Mouse (Mus musculus) layer of hippocampus, postnatal 25 days (tissue): Measurements from ENCODE around the gene Ckmt1. TPM values are rescaled to one million over a fixed set of nuclear protein-coding genes. Genes with fewer than 3 reads are reported as not detected.
A peak's percentile ranks its signal among the peaks of the same experiment; 100 is the strongest.

Experiments
- DNase-seq, 2 experiments: peaks; one replicate each; pipeline ENCODE4 v3.0.0; 2022; ENCODE audit warnings: mixed read lengths in 2 of 2, low spot score in 1 of 2; ENCODE audit errors: extremely low spot score in 1 of 2
- total RNA-seq, 2 experiments: library from RNA; stranded (reverse); gene quantifications; 2 replicates each; pipeline ENCODE4 v1.2.3; 2021

Gene Ckmt1
- total RNA-seq, 2 experiments from 2014 or later: 369 to 418 TPM

DNA sequence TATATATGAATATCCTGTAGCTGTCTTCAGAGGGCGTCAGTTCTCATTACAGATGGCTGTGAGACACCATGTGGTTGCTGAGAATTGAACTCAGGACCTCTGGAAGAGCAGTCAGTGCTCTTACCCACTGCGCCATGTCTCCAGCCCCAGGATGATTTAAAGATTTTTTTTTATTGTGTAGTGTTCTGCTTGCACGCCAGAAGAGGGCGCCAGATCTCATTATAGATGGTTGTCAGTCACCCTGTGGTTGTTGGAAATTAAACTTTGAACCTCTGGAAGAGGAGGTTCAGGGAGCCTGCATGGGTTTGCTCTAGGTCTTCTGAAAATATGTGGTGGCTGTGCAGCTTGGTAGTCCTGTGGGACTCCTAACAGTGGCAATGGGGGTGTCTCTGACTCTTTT is 50.6 kb downstream of the Ckmt1 start:
- peak in 1 of 2 experiments; percentile 21 for DNase-seq

DNA sequence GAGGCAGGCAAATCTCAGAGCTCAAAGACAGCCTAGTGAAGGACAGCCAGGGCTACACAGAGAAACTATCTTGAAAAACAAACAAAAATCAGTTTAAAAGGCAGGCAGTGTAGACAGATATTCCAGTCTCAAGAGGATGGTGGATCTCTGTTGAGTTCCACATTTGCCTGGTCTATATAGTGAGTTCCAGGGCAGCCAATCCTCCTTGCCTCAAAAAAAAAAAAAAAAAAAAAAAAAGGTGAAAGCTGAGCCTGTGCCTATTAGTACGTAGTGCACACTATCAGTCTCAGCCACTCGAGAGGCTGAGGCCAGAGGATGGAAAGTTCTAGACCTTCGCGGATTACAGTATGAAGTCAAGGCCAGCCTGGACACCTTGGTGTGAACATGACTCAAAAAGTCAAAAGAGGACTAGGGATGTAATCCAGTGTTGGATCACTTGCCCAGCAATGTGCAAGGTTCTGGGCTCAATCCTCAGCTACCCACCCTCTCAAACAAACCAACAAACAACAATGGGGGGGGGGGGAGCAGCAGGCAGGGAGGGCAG is 55.4 kb downstream of the Ckmt1 start:
- no peak for DNase-seq

Other genes starting within 250 kb of the Ckmt1 start
- gene Tgm7, start 247.9 kb upstream of the Ckmt1 start, total RNA-seq: under 1 TPM; 0.15 to 0.16 TPM
- 10 to 100 TPM; 17.9 to 19.6 TPM for gene Adal, start 217.3 kb upstream of the Ckmt1 start, total RNA-seq
- 1 to 10 TPM; 7.7 to 9.2 TPM for gene Lcmt2, start 217.1 kb upstream of the Ckmt1 start, total RNA-seq
- gene Tubgcp4, start 187.1 kb upstream of the Ckmt1 start, total RNA-seq: 10 to 100 TPM; 34.8 to 37.8 TPM
- gene Zscan29, start 186.6 kb upstream of the Ckmt1 start, total RNA-seq: 1 to 10 TPM; 6.1 to 6.4 TPM
- gene Trp53bp1, start 86.3 kb upstream of the Ckmt1 start, total RNA-seq: 100 to 1,000 TPM; 130 to 154 TPM
- gene Map1a, start 68.1 kb upstream of the Ckmt1 start, total RNA-seq: 100 to 1,000 TPM; 513 to 580 TPM
- 100 to 1,000 TPM in 1 of 2 experiments, 10 to 100 TPM in 1; 85.1 to 111 TPM for gene Ppip5k1, start 2.3 kb upstream of the Ckmt1 start, total RNA-seq
- under 1 TPM; 0.42 to 0.92 TPM for gene Strc, start 29.5 kb downstream of the Ckmt1 start, total RNA-seq
- 100 to 1,000 TPM; 182 to 206 TPM for gene Pdia3, start 56.1 kb downstream of the Ckmt1 start, total RNA-seq
- gene Catsper2, start 56.1 kb downstream of the Ckmt1 start, total RNA-seq: 1 to 10 TPM; 3.4 to 5.9 TPM
- gene Ell3, start 86.6 kb downstream of the Ckmt1 start, total RNA-seq: not detected
- 100 to 1,000 TPM; 159 to 194 TPM for gene Serf2, start 91.5 kb downstream of the Ckmt1 start, total RNA-seq
- gene Hypk, start 95.6 kb downstream of the Ckmt1 start, total RNA-seq: 10 to 100 TPM; 24.0 to 26.6 TPM
- gene Serinc4, start 99.1 kb downstream of the Ckmt1 start, total RNA-seq: under 1 TPM; 0.63 to 0.64 TPM
- gene Mfap1b, start 116.4 kb downstream of the Ckmt1 start, total RNA-seq: 10 to 100 TPM; 40.9 to 43.9 TPM
- gene Mfap1a, start 149.0 kb downstream of the Ckmt1 start, total RNA-seq: 10 to 100 TPM; 31.2 to 34.0 TPM
- gene Wdr76, start 149.0 kb downstream of the Ckmt1 start, total RNA-seq: 1 to 10 TPM; 3.1 to 3.5 TPM